Mouse (Mus musculus): Measurements from ENCODE around the gene Syn2. TPM values are rescaled to one million over a fixed set of nuclear protein-coding genes. Genes with fewer than 3 reads are reported as not detected.

Gene Syn2
- total RNA-seq, 2 experiments from 2014 or later: 0.99 to 1.3 TPM

Small RNAs within 50 kb of the gene (microRNA-seq; reads per million reads assigned to microRNA genes)
- gene Gm24767: 0 reads per million in 2 experiments

Other genes starting within 250 kb of the Syn2 start
- gene Vgll4, start 164.9 kb upstream of the Syn2 start, total RNA-seq (2021): 10 to 100 TPM; 13.4 to 14.5 TPM
- 1 to 10 TPM; 6.5 to 8.3 TPM for gene Tamm41, start 97.0 kb upstream of the Syn2 start, total RNA-seq (2021)
- gene Gm17482, start 92.4 kb downstream of the Syn2 start, total RNA-seq (2021): not detected
- 10 to 100 TPM; 16.8 to 22.6 TPM for gene Timp4, start 117.3 kb downstream of the Syn2 start, total RNA-seq (2021)
- 1 to 10 TPM; 2.9 to 3.0 TPM for gene Pparg, start 226.0 kb downstream of the Syn2 start, total RNA-seq (2021)